Mouse (Mus musculus) ES-Bruce4 (cell line): ENCODE results near the gene Clk1.

Experiments
- CTCF ChIP-seq: IDR thresholded peaks from one replicate; pipeline ENCODE4 v1.8.1; 2011; ENCODE audit warnings: low read depth, low read length
- EP300 ChIP-seq: IDR thresholded peaks from 2 replicates; pipeline ENCODE4 v1.6.1; 2011; ENCODE audit warnings: low read depth, low read length; ENCODE audit not compliant: insufficient read depth
- POLR2A ChIP-seq: IDR thresholded peaks from one replicate; pipeline ENCODE4 v1.8.1; 2011; ENCODE audit warnings: low read length; ENCODE audit not compliant: insufficient read depth

DNA sequence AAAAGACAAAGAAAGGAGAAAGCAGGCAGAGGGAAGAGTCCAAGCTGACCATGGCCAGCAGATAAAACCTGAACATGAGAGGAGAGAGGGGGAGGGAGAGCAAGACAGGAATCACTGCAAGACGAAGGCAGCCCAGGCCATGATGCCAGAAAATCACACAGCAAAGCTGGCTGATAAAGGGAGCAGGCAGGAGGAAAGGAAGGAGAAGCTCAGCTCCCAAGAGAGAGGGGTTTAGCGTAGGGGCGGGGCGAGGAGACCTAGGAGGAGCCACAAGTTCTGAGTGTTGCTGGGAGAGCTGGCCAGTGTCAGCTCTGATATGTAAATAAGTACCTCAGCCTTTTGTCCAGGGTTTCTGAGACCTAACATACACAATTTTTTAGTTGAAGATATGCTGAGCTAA is 61.6 kb downstream of the Clk1 start:
- TF ChIP-seq CTCF (no peak), POLR2A (no peak), EP300 (no peak)
